Mouse (Mus musculus): ENCODE data around the gene Odf3.

Gene Odf3

GRCm38 (mm10) chr7:140844905-140845665 is 2.5 kb upstream of the Odf3 start, which contains the start of gene Scgb1c1:
Scgb1c1 (plus strand) TSS chr7:140845547.
- peak; percentile 88 for DNase-seq

- DNase-seq, result no peak
Observed at GRCm38 (mm10) chr7:140845683-140846082, 1.9 kb upstream of the Odf3 start.

- DNase-seq, result no peak
Observed at GRCm38 (mm10) chr7:140846676-140847075, 929 bp upstream of the Odf3 start.

- no peak for DNase-seq
Observed at GRCm38 (mm10) chr7:140848591-140848990, 986 bp downstream of the Odf3 start.

GRCm38 (mm10) chr7:140851916-140852315 is 4.3 kb downstream of the Odf3 start:
- DNase-seq, result no peak

- no peak for DNase-seq
Observed at GRCm38 (mm10) chr7:140853386-140853785, 5.8 kb downstream of the Odf3 start.

GRCm38 (mm10) chr7:140854483-140854882 is 6.9 kb downstream of the Odf3 start:
- DNase-seq, result no peak

- DNase-seq, result no peak
Observed at GRCm38 (mm10) chr7:140855181-140855580, 7.6 kb downstream of the Odf3 start.

- DNase-seq, result peak; percentile 89
Observed at GRCm38 (mm10) chr7:140855860-140856784, 8.5 kb downstream of the Odf3 start, which contains the start of gene Gm45785. Gm45785 (minus strand) TSS chr7:140856331.

GRCm38 (mm10) chr7:140856785-140857549 is 9.4 kb downstream of the Odf3 start, which contains the start of gene Ric8a:
Ric8a (plus strand) TSS chr7:140856957.
- DNase-seq, result peak; percentile 87

GRCm38 (mm10) chr7:140857550-140858505 is 10.2 kb downstream of the Odf3 start, which contains the start of gene Bet1l:
Bet1l (minus strand) TSS chr7:140857577.
- DNase-seq, result no peak

GRCm38 (mm10) chr7:140858746-140859145 is 11.1 kb downstream of the Odf3 start:
- no peak for DNase-seq

GRCm38 (mm10) chr7:140859997-140860396 is 12.4 kb downstream of the Odf3 start:
- no peak for DNase-seq

GRCm38 (mm10) chr7:140860728-140861127 is 13.1 kb downstream of the Odf3 start:
- DNase-seq, result no peak

- DNase-seq, result no peak
Observed at GRCm38 (mm10) chr7:140864761-140865160, 17.2 kb downstream of the Odf3 start.

GRCm38 (mm10) chr7:140874224-140874623 is 26.6 kb downstream of the Odf3 start:
- DNase-seq, result no peak

- no peak for DNase-seq
Observed at GRCm38 (mm10) chr7:140877364-140877763, 29.8 kb downstream of the Odf3 start.

- DNase-seq, result no peak
Observed at GRCm38 (mm10) chr7:140879355-140879754, 31.8 kb downstream of the Odf3 start.

GRCm38 (mm10) chr7:140880419-140880818 is 32.8 kb downstream of the Odf3 start:
- no peak for DNase-seq

- DNase-seq, result no peak
Observed at GRCm38 (mm10) chr7:140880865-140881515, 33.4 kb downstream of the Odf3 start.
